Mouse (Mus musculus) erythroblast, embryonic 14.5 days (primary cell): ENCODE results near the gene Lrba.

ENCODE experiments used
- GATA1 ChIP-seq: IDR thresholded peaks from 2 replicates; pipeline ENCODE4 v1.6.1; 2012; ENCODE audit warnings: low read length, inconsistent platforms, mixed read lengths
- TAL1 ChIP-seq: IDR thresholded peaks from 3 replicates; pipeline ENCODE4 v1.6.1; 2012; ENCODE audit warnings: low read length, inconsistent platforms, mixed read lengths

DNA sequence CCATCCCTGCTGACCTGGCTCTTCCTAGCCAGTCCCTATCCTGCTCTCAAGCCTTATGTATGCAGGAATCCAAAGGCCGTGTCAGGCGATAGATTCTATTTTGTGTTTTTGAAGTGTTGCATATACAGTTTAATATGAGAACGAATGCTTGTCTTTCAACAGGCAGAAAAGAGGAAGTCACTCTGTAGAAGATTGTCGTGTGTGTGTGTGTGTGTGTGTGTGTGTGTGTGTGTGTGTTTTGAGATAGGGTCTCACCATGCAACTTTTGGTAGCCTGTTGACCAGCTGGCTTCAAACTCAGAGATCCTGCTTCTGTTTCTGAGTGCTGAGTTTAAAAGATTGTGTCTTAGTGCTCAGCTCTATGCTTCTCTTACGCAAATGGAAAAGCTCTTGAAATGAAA lies 93.2 kb downstream of the Lrba start:
- TF ChIP-seq GATA1 (no peak), TAL1 (no peak)
